Mouse (Mus musculus) heart, embryonic 13.5 days (tissue): ENCODE results near the gene Gm10912. TPM values are rescaled to one million over a fixed set of nuclear protein-coding genes. Genes with fewer than 3 reads are reported as not detected.
"Not testable (repeated sequence)": the region's sequence is repeated elsewhere in the genome, so short reads cannot be mapped to it uniquely, and the experiment has no call there.

Experiments
- ATAC-seq: fragments of 200-750 bp; cut with Nextera tagmentation; 2 replicates; pipeline ENCODE4 v1.8.0; 2017; ENCODE audit warnings: moderate TSS enrichment; ENCODE audit not compliant: insufficient number of reproducible peaks, low FRiP score, low TSS enrichment; ENCODE audit errors: extremely low read depth
- H3K27ac ChIP-seq: fragments of 300-500 bp; sonication (generic); replicated peaks from 2 replicates; pipeline ENCODE4 v1.5.1; 2015; ENCODE audit warnings: moderate library complexity, mild to moderate bottlenecking, inconsistent platforms
- H3K27me3 ChIP-seq: fragments of 300-500 bp; sonication (generic); replicated peaks from 2 replicates; pipeline ENCODE4 v1.6.1; 2015; ENCODE audit warnings: mild to moderate bottlenecking, inconsistent platforms
- H3K36me3 ChIP-seq: fragments of 300-500 bp; sonication (generic); 2 replicates; pipeline ENCODE4 v1.6.1; 2015; ENCODE audit warnings: mild to moderate bottlenecking, inconsistent platforms
- H3K4me1 ChIP-seq: fragments of 300-500 bp; sonication (generic); 2 replicates; pipeline ENCODE4 v1.6.1; 2015; ENCODE audit warnings: inconsistent platforms
- H3K4me2 ChIP-seq: fragments of 300-500 bp; sonication (generic); 2 replicates; pipeline ENCODE4 v1.6.1; 2015; ENCODE audit warnings: inconsistent platforms, mild to moderate bottlenecking, moderate library complexity
- H3K4me3 ChIP-seq: fragments of 300-500 bp; sonication (generic); 2 replicates; pipeline ENCODE4 v1.5.1; 2015; ENCODE audit warnings: moderate library complexity, mild to moderate bottlenecking, inconsistent platforms
- H3K9ac ChIP-seq: fragments of 300-500 bp; sonication (generic); 2 replicates; pipeline ENCODE4 v1.6.1; 2015; ENCODE audit warnings: inconsistent platforms, mild to moderate bottlenecking, moderate library complexity
- H3K9me3 ChIP-seq: fragments of 300-500 bp; sonication (generic); 2 replicates; pipeline ENCODE4 v1.6.1; 2016; ENCODE audit warnings: inconsistent platforms
- WGBS: fragments of 180-500 bp; shearing (Covaris S2); methylation state at CpG from one replicate; pipeline ENCODE4 v1.1.7; 2015; ENCODE audit warnings: mixed read lengths; 5-methylcytosine and 5-hydroxymethylcytosine counted together
- polyA plus RNA-seq: library from polyadenylated mRNA; unstranded; fragments of >200 nt; fragmentation: Nextera tagmentation; extraction: Ambion mirVana; gene quantifications from 2 replicates; pipeline ENCODE4 v1.2.1, GENCODE M21; 2015

The Gm10912 gene
- polyA plus RNA-seq, 1 experiment from 2014 or later: not detected

DNA sequence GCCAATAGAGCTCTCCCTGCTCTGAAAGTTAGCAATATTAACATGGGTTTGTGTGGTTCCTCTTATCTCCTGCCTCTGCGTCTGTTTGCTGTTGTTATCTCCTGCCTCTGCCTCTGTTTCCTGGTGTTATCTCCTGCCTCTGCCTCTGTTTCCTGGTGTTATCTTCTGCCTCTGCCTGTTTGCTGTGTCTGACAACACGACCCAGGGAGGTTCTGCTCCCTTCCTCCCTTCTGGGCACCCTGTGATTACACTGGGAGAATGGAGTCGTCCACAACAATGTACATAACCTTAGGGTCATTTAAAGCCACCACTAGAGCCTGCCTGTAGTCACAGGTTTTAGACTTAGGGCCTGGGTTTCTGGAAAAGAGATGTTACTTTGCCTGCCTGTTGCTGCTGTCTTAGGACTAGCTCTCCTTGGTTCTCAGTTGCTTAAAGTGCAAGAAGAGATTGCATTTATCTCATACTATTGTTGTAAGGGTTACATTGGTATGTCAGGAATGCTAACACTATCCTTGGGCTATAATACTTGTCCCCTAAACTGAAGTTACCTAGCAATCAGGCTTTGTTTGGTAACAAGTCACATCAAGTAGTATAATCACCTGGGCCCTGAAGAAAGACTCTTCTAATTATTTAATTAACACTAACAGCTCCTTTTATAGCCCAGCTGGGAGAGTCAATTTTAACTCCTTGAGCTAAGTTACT, 33.1 kb downstream of the Gm10912 start:
- peak; percentile 61; the same call in 1 of the 2 replicates for ATAC-seq
- H3K27ac ChIP-seq: peak overlapping the region; percentile 54
- H3K4me1 ChIP-seq: peaks cover 56% of the 10 kb centered on the region
- WGBS: 6% methylated on average over 3 of the region's 3 CpGs
- H3K27me3 ChIP-seq: no peaks in the 10 kb centered on the region
- peak overlapping the region; percentile 8 for H3K9ac ChIP-seq
- H3K4me3 ChIP-seq: peak overlapping the region; percentile 23
- peak overlapping the region; percentile 76 for H3K4me2 ChIP-seq
- no peaks in the 10 kb centered on the region for H3K36me3 ChIP-seq
- no peaks in the 10 kb centered on the region for H3K9me3 ChIP-seq

DNA sequence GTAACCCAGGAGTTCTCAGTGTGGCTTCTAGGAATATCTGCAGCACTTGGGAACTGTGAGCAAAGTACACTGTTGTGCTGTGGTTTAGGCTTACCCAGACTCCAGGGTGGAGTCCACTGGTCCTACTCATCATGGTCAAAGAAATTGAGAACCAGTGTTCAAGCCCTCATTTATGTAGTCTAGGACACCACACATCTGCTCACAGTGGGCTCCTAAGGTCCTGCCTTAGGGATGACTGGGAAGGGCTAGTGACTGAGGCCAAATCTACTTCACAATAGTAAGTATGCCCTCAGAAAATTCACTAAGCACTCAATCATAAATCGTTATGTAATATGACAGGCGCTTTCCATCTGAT, 33.6 kb downstream of the Gm10912 start:
- H3K9ac ChIP-seq: peak overlapping the region; percentile 8; the same call in 1 of the 2 replicates
- peaks cover 2% of the 10 kb centered on the region; the same call in 1 of the 2 replicates for H3K36me3 ChIP-seq
- no peaks in the 10 kb centered on the region for H3K27me3 ChIP-seq
- WGBS: 82% methylated on average over 2 of the region's 2 CpGs
- H3K4me3 ChIP-seq: peak overlapping the region; percentile 23
- peaks cover 58% of the 10 kb centered on the region for H3K4me1 ChIP-seq
- H3K27ac ChIP-seq: peak overlapping the region; percentile 54
- peak overlapping the region; percentile 76 for H3K4me2 ChIP-seq
- no peak for ATAC-seq
- H3K9me3 ChIP-seq: no peaks in the 10 kb centered on the region

DNA sequence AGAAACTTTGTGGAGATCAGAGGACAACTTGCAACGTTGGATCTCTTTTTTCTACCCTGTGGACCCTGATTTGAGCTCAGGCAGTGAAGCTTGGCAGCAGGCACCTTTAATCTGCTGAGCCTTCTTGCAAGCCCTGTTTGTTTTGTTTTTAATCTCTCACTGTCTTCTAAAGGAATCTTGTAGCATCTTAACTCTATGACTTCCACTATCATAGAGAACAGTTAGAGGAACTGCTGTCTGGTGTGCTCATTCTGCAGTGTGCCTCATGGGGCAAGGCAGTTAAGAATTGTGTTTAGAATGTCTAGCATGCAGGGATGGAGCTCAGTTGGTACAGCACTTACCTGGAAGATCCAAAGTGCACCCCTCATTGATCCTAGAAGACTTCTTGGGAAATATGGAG, 34.3 kb downstream of the Gm10912 start:
- Histone ChIP-seq H3K27me3 (no peaks in the 10 kb centered on the region), H3K9ac (0 out of 2 replicates have a peak overlapping the region, but pooled peaks have one; percentile 13), H3K4me1 (peaks cover 58% of the 10 kb centered on the region), H3K9me3 (no peaks in the 10 kb centered on the region), H3K4me3 (peak overlapping the region; percentile 23), H3K36me3 (peaks cover 9% of the 10 kb centered on the region), H3K4me2 (peak overlapping the region; percentile 76), H3K27ac (no peak overlapping the region)
- ATAC-seq: no peak
- WGBS: 46% methylated on average over 1 of the region's 1 CpGs

DNA sequence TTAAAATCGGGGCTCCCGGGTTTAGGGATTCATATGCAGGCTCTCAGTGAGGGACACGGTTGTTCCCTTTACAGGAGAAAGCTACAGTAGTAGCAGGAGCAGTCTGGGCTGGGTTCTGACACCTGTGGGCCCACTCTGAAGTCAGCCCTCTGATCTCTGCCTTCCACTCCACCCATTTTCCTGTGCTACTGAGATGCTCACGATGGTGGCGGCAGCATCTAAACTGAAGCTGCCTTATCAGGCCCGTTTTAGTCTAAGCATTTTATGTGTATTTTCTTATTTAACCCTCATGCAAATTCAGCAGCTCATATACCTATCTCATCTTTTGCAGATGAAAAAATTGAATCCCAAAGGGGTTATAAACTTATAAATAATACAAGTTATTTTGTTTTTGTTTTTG, 39.2 kb downstream of the Gm10912 start:
- H3K27me3 ChIP-seq: no peaks in the 10 kb centered on the region
- H3K27ac ChIP-seq: no peak overlapping the region
- H3K36me3 ChIP-seq: peaks cover 25% of the 10 kb centered on the region
- 82% methylated on average over 6 of the region's 6 CpGs for WGBS
- no peak overlapping the region for H3K4me3 ChIP-seq
- H3K4me1 ChIP-seq: peaks cover 37% of the 10 kb centered on the region
- no peak overlapping the region for H3K4me2 ChIP-seq
- H3K9ac ChIP-seq: no peak overlapping the region
- ATAC-seq: no peak
- H3K9me3 ChIP-seq: no peaks in the 10 kb centered on the region

DNA sequence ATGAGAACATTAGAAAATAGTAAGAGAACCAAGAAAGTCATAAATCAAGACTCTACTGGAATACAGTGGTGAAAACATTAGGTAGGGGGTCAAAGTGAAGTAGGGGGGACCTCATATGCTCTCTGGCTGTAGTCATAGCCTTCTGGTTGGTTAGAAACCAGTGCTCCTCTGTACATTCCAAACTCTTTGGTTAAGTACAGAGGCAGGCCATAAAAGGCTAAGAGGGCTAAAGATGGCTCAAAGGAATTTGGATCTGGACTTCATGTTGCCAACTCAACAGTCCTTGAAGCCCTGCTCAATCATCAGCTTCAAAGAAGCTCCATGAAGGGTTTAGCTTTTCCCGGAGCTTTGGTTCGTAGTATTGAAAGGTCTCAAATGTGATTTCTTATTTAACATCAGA, 43.4 kb downstream of the Gm10912 start:
- Histone ChIP-seq H3K36me3 (peaks cover 42% of the 10 kb centered on the region), H3K4me1 (peaks cover 14% of the 10 kb centered on the region), H3K27ac (peak overlapping the region; percentile 81)
- not testable (repeated sequence) for H3K4me3 ChIP-seq, ATAC-seq, H3K27me3 ChIP-seq, H3K9ac ChIP-seq, H3K9me3 ChIP-seq, H3K4me2 ChIP-seq
- whole genome bisulfite sequencing: 44% methylated on average over 2 of the region's 2 CpGs

DNA sequence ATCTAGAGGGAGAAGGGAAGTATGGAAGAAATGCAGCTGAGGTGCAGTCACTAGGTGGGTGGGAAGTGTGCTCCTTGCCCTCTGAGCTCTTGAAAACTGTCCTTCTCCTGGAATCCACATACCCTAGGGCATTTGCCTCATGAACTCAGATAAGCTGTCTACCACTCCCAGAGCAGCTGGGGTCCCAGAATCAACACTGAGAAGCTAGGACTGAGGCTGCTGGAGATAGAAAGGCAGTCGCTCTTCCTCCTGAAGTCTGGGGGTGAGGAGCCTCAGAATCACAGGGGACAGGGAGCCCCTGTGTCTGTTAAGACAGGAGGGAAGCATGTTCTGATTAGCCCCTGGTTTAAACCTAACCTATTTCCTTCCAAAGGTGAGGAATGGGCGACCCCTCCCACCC, 43.9 kb downstream of the Gm10912 start:
- Histone ChIP-seq H3K4me3 (no peak overlapping the region), H3K9ac (0 out of 2 replicates have a peak overlapping the region, but pooled peaks have one; percentile 14), H3K36me3 (peaks cover 39% of the 10 kb centered on the region), H3K27ac (peak overlapping the region; percentile 81), H3K4me1 (peaks cover 14% of the 10 kb centered on the region), H3K27me3 (no peaks in the 10 kb centered on the region), H3K4me2 (peak overlapping the region; percentile 16; the same call in 1 of the 2 replicates), H3K9me3 (no peaks in the 10 kb centered on the region)
- WGBS: 29% methylated on average over 2 of the region's 2 CpGs
- no peak for ATAC-seq

GRCm38 (mm10) chr2:104110031-104110430, 44.4 kb downstream of the Gm10912 start:
- H3K4me2 ChIP-seq: no peak overlapping the region
- peaks cover 40% of the 10 kb centered on the region for H3K36me3 ChIP-seq
- no peak overlapping the region for H3K9ac ChIP-seq
- peaks cover 14% of the 10 kb centered on the region for H3K4me1 ChIP-seq
- WGBS: 77% methylated on average over 4 of the region's 4 CpGs
- H3K9me3 ChIP-seq: no peaks in the 10 kb centered on the region
- H3K4me3 ChIP-seq: no peak overlapping the region
- peak overlapping the region; percentile 81; the same call in 1 of the 2 replicates for H3K27ac ChIP-seq
- no peaks in the 10 kb centered on the region for H3K27me3 ChIP-seq
- no peak for ATAC-seq

GRCm38 (mm10) chr2:104111170-104111797, 45.7 kb downstream of the Gm10912 start:
- no CpG with 5 or more reads among the region's 1 CpGs for WGBS
- not testable (repeated sequence) for H3K4me2 ChIP-seq, H3K4me3 ChIP-seq, H3K9me3 ChIP-seq, ATAC-seq, H3K27ac ChIP-seq, H3K27me3 ChIP-seq, H3K9ac ChIP-seq
- Histone ChIP-seq H3K36me3 (peaks cover 29% of the 10 kb centered on the region), H3K4me1 (peaks cover 14% of the 10 kb centered on the region)

DNA sequence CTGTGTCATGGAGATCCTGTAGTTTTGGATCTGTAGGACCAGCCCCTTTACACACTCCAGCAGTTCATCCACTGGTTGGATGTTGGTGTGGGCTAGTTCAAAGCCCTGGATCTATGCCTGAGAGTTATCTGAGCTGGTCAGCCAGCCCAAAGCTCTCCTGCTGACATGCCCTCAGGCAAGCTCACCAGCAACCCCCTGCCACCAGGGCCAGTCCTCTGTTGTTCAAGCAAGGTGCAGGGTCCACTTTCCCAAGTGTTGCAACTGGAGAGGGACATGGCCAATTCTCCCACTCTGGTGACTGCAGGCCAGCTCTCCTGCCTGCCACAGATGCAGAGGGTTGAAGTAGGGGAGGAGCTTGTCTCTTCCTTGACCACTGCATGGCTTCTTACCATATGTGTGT, 47.9 kb downstream of the Gm10912 start:
- not testable (repeated sequence) for ATAC-seq

DNA sequence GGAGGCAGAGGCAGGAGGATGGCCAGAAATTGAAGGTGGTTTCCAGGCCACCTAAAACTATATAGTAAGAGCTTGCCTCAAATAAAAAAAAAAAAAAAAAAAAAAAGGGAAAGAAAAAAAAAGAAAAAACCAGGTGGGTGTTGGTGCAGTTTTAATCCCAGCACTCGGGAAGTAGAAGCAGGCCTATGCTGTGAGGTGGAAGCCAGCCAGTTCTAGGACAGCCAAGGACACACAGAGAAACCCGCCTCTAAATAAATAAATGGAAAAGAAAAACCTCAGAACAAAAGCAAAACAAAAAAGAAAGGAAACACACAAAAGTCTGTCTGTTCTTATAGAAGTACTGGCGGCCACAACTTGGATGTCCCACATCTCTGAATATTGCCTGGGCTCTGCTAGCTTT, 49.3 kb downstream of the Gm10912 start:
- Histone ChIP-seq H3K36me3 (peaks cover 31% of the 10 kb centered on the region), H3K4me1 (peaks cover 19% of the 10 kb centered on the region), H3K27me3 (no peaks in the 10 kb centered on the region), H3K9me3 (no peaks in the 10 kb centered on the region), H3K4me3 (no peak overlapping the region), H3K27ac (no peak overlapping the region), H3K4me2 (no peak overlapping the region), H3K9ac (no peak overlapping the region)
- WGBS: 80% methylated on average over 3 of the region's 3 CpGs
- ATAC-seq: no peak

More for the DNA sequence above, 47.9 kb downstream of the Gm10912 start:
- H3K4me3 ChIP-seq, H3K4me2 ChIP-seq, H3K9ac ChIP-seq, H3K27me3 ChIP-seq, H3K27ac ChIP-seq, H3K9me3 ChIP-seq: not testable (repeated sequence)
- peaks cover 14% of the 10 kb centered on the region for H3K4me1 ChIP-seq
- peaks cover 31% of the 10 kb centered on the region for H3K36me3 ChIP-seq
